Comparison of ENCODE assay signal across 10 mouse cellular contexts in the genomic region with DNA sequence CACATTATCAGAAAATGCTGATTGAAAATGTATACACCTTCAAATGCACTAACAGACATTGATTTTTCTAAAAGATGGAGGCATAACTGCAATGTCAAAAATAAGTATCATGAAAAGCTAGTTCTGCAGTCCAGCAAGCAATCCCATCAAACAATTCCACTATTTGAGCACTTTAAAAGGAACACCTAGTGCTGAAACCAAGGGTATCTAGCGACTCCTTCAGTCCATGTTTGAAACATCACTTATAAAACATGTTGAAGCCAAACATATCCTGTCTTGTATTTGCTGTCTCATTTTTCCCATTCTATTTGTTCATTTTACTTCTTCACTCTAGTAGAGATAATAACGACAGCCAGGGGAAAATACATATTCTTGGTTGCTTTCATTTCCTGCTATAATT. TPM values are rescaled to one million over a fixed set of nuclear protein-coding genes. Genes with fewer than 3 reads are reported as not detected.
A peak's percentile ranks its signal among the peaks of the same experiment; 100 is the strongest.
DNase-seq lines count a peak whose midpoint lies in the region; ATAC-seq and TF ChIP-seq lines count a peak whose summit lies in the region.
"Had no signal": no experiment of that assay in that cellular context is flagged by ENCODE, and none has a peak within 500 bp of the region (broad histone marks: within the 10 kb centered on the region; RNA-seq: fewer than 3 reads in every experiment).

No protein-coding gene starts in this region.

- 16% methylated on average over 2 of the region's 2 CpGs for WGBS in neural tube, embryonic 12.5 days
- WGBS in hindbrain, postnatal 0 days, result 8% methylated on average over 2 of the region's 2 CpGs
- WGBS in kidney, embryonic 15.5 days, result 17% methylated on average over 2 of the region's 2 CpGs

- H3K4me1 ChIP-seq in neural tube, embryonic 12.5 days, result peaks cover 15% of the 10 kb centered on the region
- peaks cover 13% of the 10 kb centered on the region for H3K4me1 ChIP-seq in hindbrain, postnatal 0 days (ENCODE audit: insufficient read depth, low read length)
- peaks cover 26% of the 10 kb centered on the region for H3K4me1 ChIP-seq in kidney, embryonic 15.5 days

- DNase-seq in cerebellum, postnatal 10 days, result peak; percentile 44 to 71
- no peak for DNase-seq in cerebellum, adult 11 months
- DNase-seq in neural tube, embryonic 10.5 days (ENCODE audit: extremely low spot score, low spot score), result no peak
- peak; percentile 85 for DNase-seq in hindbrain, postnatal 0 days (ENCODE audit: low spot score)
- DNase-seq in spleen, adult 12 weeks (ENCODE audit: low spot score), result no peak
- no peak for DNase-seq in heart, postnatal 25 days (ENCODE audit: low spot score)
- DNase-seq: heart, postnatal 36 days had no signal

- intact Hi-C loops in heart, postnatal 25 days (cut with DNase I), result no loop called here

- no peak overlapping the region for H3K4me3 ChIP-seq in neural tube, embryonic 12.5 days
- peak overlapping the region; percentile 70 for H3K4me3 ChIP-seq in hindbrain, postnatal 0 days (ENCODE audit: low read length)
- H3K4me3 ChIP-seq in kidney, embryonic 15.5 days (replicated peaks), result no peak overlapping the region
- H3K4me3 ChIP-seq: limb, embryonic 15.5 days had no signal

- no peaks in the 10 kb centered on the region for H3K9me3 ChIP-seq in neural tube, embryonic 12.5 days
- H3K9me3 ChIP-seq in hindbrain, postnatal 0 days (ENCODE audit: low read length), result no peaks in the 10 kb centered on the region
- no peaks in the 10 kb centered on the region for H3K9me3 ChIP-seq in kidney, embryonic 15.5 days (replicated peaks)
- H3K9me3 ChIP-seq: limb, embryonic 15.5 days had no signal

- ATAC-seq in neural tube, embryonic 12.5 days (ENCODE audit: low FRiP score, low read depth), result no peak
- no peak for ATAC-seq in hindbrain, postnatal 0 days
- no peak for ATAC-seq in kidney, embryonic 15.5 days (replicated peaks; ENCODE audit: low FRiP score)

- H3K36me3 ChIP-seq in neural tube, embryonic 12.5 days, result no peaks in the 10 kb centered on the region
- H3K36me3 ChIP-seq in hindbrain, postnatal 0 days (ENCODE audit: insufficient read depth, low read length), result no peaks in the 10 kb centered on the region
- no peaks in the 10 kb centered on the region for H3K36me3 ChIP-seq in kidney, embryonic 15.5 days
- H3K36me3 ChIP-seq: limb, embryonic 15.5 days had no signal

- peak overlapping the region; percentile 36; the same call in 1 of the 2 replicates for H3K4me2 ChIP-seq in neural tube, embryonic 12.5 days (replicated peaks)
- H3K4me2 ChIP-seq in hindbrain, postnatal 0 days (ENCODE audit: low read depth, low read length), result peak overlapping the region; percentile 78
- no peak overlapping the region for H3K4me2 ChIP-seq in kidney, embryonic 15.5 days
- H3K4me2 ChIP-seq: limb, embryonic 15.5 days had no signal

- TF ChIP-seq CTCF in hindbrain, postnatal 0 days (IDR thresholded peaks at IDR 0.05; ENCODE audit: low read depth), result peak; percentile 79

- H3K9ac ChIP-seq in neural tube, embryonic 12.5 days, result no peak overlapping the region
- peak overlapping the region; percentile 41; the same call in 1 of the 2 replicates for H3K9ac ChIP-seq in hindbrain, postnatal 0 days (replicated peaks; ENCODE audit: low read length)
- H3K9ac ChIP-seq in kidney, embryonic 15.5 days, result no peak overlapping the region
- H3K9ac ChIP-seq: limb, embryonic 15.5 days had no signal

- no peak overlapping the region for H3K27ac ChIP-seq in neural tube, embryonic 12.5 days
- H3K27ac ChIP-seq in hindbrain, postnatal 0 days, result no peak overlapping the region
- no peak overlapping the region for H3K27ac ChIP-seq in kidney, embryonic 15.5 days
- H3K27ac ChIP-seq: limb, embryonic 15.5 days had no signal

- 0 out of 2 replicates have a peak, but pooled peaks cover 4% of the 10 kb centered on the region for H3K27me3 ChIP-seq in neural tube, embryonic 12.5 days (replicated peaks)
- no peaks in the 10 kb centered on the region for H3K27me3 ChIP-seq in hindbrain, postnatal 0 days (ENCODE audit: insufficient read depth, low read length)
- H3K27me3 ChIP-seq in kidney, embryonic 15.5 days, result peaks cover 46% of the 10 kb centered on the region

RNA-seq across cellular contexts. Expression of gene Grik2, which starts 3.7 kb away (rescaled TPM):
- 17.0 and 20.3 TPM in 2 replicates for polyA plus RNA-seq in neural tube, embryonic 12.5 days (2016; fragmentation: Nextera tagmentation; extraction: Ambion mirVana)
- total RNA-seq in hindbrain, postnatal 0 days (2014; rRNA removed), result 88.9 and 120 TPM in 2 replicates
- 24.9 and 25.5 TPM in 2 replicates for polyA plus RNA-seq in hindbrain, postnatal 0 days (2015; fragmentation: Nextera tagmentation; extraction: Ambion mirVana)
- 3.6 and 4.9 TPM in 2 replicates for polyA plus RNA-seq in kidney, embryonic 15.5 days (2015; fragmentation: Nextera tagmentation; extraction: Ambion mirVana)
- under 1 TPM; 0.44 to 0.45 TPM for total RNA-seq in heart, postnatal 25 days (2021)

Comparison
In these comparisons a context has a peak if more than half of its experiments do, and no peak if none do; other contexts are left out.
1. DNase-seq: peak in cerebellum, postnatal 10 days (2 of 2) and hindbrain, postnatal 0 days (single experiment); none in cerebellum, adult 11 months (single experiment), neural tube, embryonic 10.5 days (single experiment), spleen, adult 12 weeks (single experiment) and heart, postnatal 25 days (single experiment).